Mouse (Mus musculus) gastrocnemius, adult 2 months (tissue): ENCODE measurements around the gene Kank1. TPM values are rescaled to one million over a fixed set of nuclear protein-coding genes. Genes with fewer than 3 reads are reported as not detected.

Experiments used
- DNase-seq: peaks from one replicate; pipeline ENCODE4 v3.0.0; 2022
- H3K27ac ChIP-seq: fragments of 200-600 bp; 2 replicates; pipeline ENCODE4 v1.8.1; 2022; ENCODE audit warnings: mild to moderate bottlenecking
- H3K4me3 ChIP-seq: fragments of 200-600 bp; 2 replicates; pipeline ENCODE4 v1.8.1; 2022; ENCODE audit warnings: mild to moderate bottlenecking, moderate library complexity
- CTCF ChIP-seq: fragments of 200-600 bp; IDR thresholded peaks from 2 replicates; pipeline ENCODE4 v1.8.1; 2022; ENCODE audit warnings: antibody characterized with exemption, mild to moderate bottlenecking, moderate library complexity
- intact Hi-C: fragments of 180-260 bp; cut with DNase I; formaldehyde crosslinking; loops from one replicate; pipeline ENCODE4 v1.15.1; 2025
- total RNA-seq, 2 experiments: library from RNA; stranded (reverse); gene quantifications; 2 replicates each; pipeline ENCODE4 v1.2.3; 2021

The Kank1 gene
- total RNA-seq, 2 experiments from 2014 or later, result 17.4 to 19.2 TPM

GRCm38 (mm10) chr19:25230058-25230974 lies 6.5 kb upstream of the Kank1 start:
- Histone ChIP-seq H3K4me3 (no peak overlapping the region), H3K27ac (no peak overlapping the region)
- TF ChIP-seq CTCF, result no peak
- intact Hi-C loops, result no loop called here
- no peak for DNase-seq

- Histone ChIP-seq H3K4me3 (no peak overlapping the region), H3K27ac (no peak overlapping the region)
- intact Hi-C loops, result no loop called here
- TF ChIP-seq CTCF, result no peak
- no peak for DNase-seq
Measured at GRCm38 (mm10) chr19:25230975-25231334, 5.8 kb upstream of the Kank1 start.

GRCm38 (mm10) chr19:25232032-25232431 lies 4.7 kb upstream of the Kank1 start:
- no peak overlapping the region for H3K4me3 ChIP-seq
- no peak overlapping the region for H3K27ac ChIP-seq
- intact Hi-C loops, result no loop called here
- no peak for TF ChIP-seq CTCF
- DNase-seq, result no peak

GRCm38 (mm10) chr19:25237492-25238040 lies 791 bp downstream of the Kank1 start:
- intact Hi-C loops, result loop anchor here (5.0 kb wide), 1 partner anchor 100 kb away; no protein-coding TSS in a partner anchor
- Histone ChIP-seq H3K27ac (peak overlapping the region; percentile 55), H3K4me3 (peak overlapping the region; percentile 82)
- DNase-seq, result peak; percentile 58
- peak; percentile 43 for TF ChIP-seq CTCF

GRCm38 (mm10) chr19:25238121-25238520 lies 1.3 kb downstream of the Kank1 start:
- intact Hi-C loops, result loop anchor here (5.0 kb wide), 1 partner anchor 101 kb away; no protein-coding TSS in a partner anchor
- H3K27ac ChIP-seq, result no peak overlapping the region

GRCm38 (mm10) chr19:25243566-25243965 lies 6.8 kb downstream of the Kank1 start:
- DNase-seq, result no peak
- Histone ChIP-seq H3K27ac (no peak overlapping the region), H3K4me3 (no peak overlapping the region)
- intact Hi-C loops, result no loop called here
- TF ChIP-seq CTCF, result no peak

More at GRCm38 (mm10) chr19:25238121-25238520, 1.3 kb downstream of the Kank1 start:
- no peak for DNase-seq
- TF ChIP-seq CTCF, result no peak
- H3K4me3 ChIP-seq, result peak overlapping the region; percentile 82

- no peak for DNase-seq
- H3K27ac ChIP-seq, result no peak overlapping the region
- intact Hi-C loops, result no loop called here
- TF ChIP-seq CTCF, result no peak
- H3K4me3 ChIP-seq, result no peak overlapping the region
Measured at GRCm38 (mm10) chr19:25246062-25246461, 9.3 kb downstream of the Kank1 start.

- Histone ChIP-seq H3K4me3 (no peak overlapping the region), H3K27ac (no peak overlapping the region)
- no peak for TF ChIP-seq CTCF
- DNase-seq, result no peak
- intact Hi-C loops, result no loop called here
Measured at GRCm38 (mm10) chr19:25247858-25248552, 11.2 kb downstream of the Kank1 start.

- intact Hi-C loops, result no loop called here
- no peak overlapping the region for H3K4me3 ChIP-seq
- no peak for DNase-seq
- no peak overlapping the region for H3K27ac ChIP-seq
- TF ChIP-seq CTCF, result no peak
Measured at GRCm38 (mm10) chr19:25249230-25249629, 12.5 kb downstream of the Kank1 start.

- intact Hi-C loops, result no loop called here
- H3K4me3 ChIP-seq, result no peak overlapping the region
- no peak overlapping the region for H3K27ac ChIP-seq
- no peak for DNase-seq
- TF ChIP-seq CTCF, result no peak
Measured at GRCm38 (mm10) chr19:25251610-25252140, 14.9 kb downstream of the Kank1 start.

GRCm38 (mm10) chr19:25253198-25253597 lies 16.4 kb downstream of the Kank1 start:
- Histone ChIP-seq H3K4me3 (no peak overlapping the region), H3K27ac (no peak overlapping the region)
- no peak for TF ChIP-seq CTCF
- DNase-seq, result no peak
- intact Hi-C loops, result no loop called here

GRCm38 (mm10) chr19:25253628-25254027 lies 16.9 kb downstream of the Kank1 start:
- TF ChIP-seq CTCF, result no peak
- intact Hi-C loops, result no loop called here
- Histone ChIP-seq H3K4me3 (no peak overlapping the region), H3K27ac (no peak overlapping the region)
- no peak for DNase-seq

GRCm38 (mm10) chr19:25258321-25258720 lies 21.5 kb downstream of the Kank1 start:
- TF ChIP-seq CTCF, result no peak
- DNase-seq, result no peak
- Histone ChIP-seq H3K27ac (no peak overlapping the region), H3K4me3 (no peak overlapping the region)
- intact Hi-C loops, result no loop called here
